Comparison of ENCODE assay signal across 8 mouse cellular contexts in genomic region chr11:116826550-116827504, GRCm38 (mm10). TPM values are rescaled to one million over a fixed set of nuclear protein-coding genes. Genes with fewer than 3 reads are reported as not detected.
DNase-seq lines count a peak whose midpoint lies in the region; ATAC-seq and TF ChIP-seq lines count a peak whose summit lies in the region.

No protein-coding gene starts in this region.

- peaks cover 12% of the 10 kb centered on the region for H3K4me1 ChIP-seq in kidney, adult 2 months (ENCODE audit: control insufficient read depth, insufficient read depth, low read length)
- peaks cover 58% of the 10 kb centered on the region for H3K4me1 ChIP-seq in embryonic facial prominence, embryonic 10.5 days
- peaks cover 28% of the 10 kb centered on the region for H3K4me1 ChIP-seq in intestine, embryonic 14.5 days (replicated peaks; ENCODE audit: control insufficient read depth, insufficient read depth, low read length)
- peaks cover 32% of the 10 kb centered on the region for H3K4me1 ChIP-seq in neural tube, embryonic 12.5 days

- TF ChIP-seq POLR2A in kidney, adult 2 months (IDR thresholded peaks at IDR 0.05; ENCODE audit: low read depth, low read length), result no peak

- no peaks in the 10 kb centered on the region for H3K27me3 ChIP-seq in kidney, adult 2 months (replicated peaks; ENCODE audit: control insufficient read depth, insufficient read depth, low read length)
- no peaks in the 10 kb centered on the region; the same call in 1 of the 2 replicates for H3K27me3 ChIP-seq in embryonic facial prominence, embryonic 10.5 days (replicated peaks; ENCODE audit: low read depth, poor library complexity, severe bottlenecking)
- no peaks in the 10 kb centered on the region for H3K27me3 ChIP-seq in intestine, embryonic 14.5 days (replicated peaks; ENCODE audit: control insufficient read depth, insufficient read depth, low read length)
- no peaks in the 10 kb centered on the region for H3K27me3 ChIP-seq in neural tube, embryonic 12.5 days (replicated peaks)

- WGBS in kidney, adult 2 months, result 66% methylated on average over 17 of the region's 17 CpGs
- WGBS in embryonic facial prominence, embryonic 10.5 days, result 18% methylated on average over 17 of the region's 17 CpGs
- WGBS in intestine, embryonic 14.5 days, result 36% methylated on average over 17 of the region's 17 CpGs
- WGBS in neural tube, embryonic 12.5 days, result 12% methylated on average over 17 of the region's 17 CpGs

- DNase-seq in kidney, adult 2 months, result no peak
- no peak for DNase-seq in kidney, adult 8-10 months
- DNase-seq in embryonic facial prominence, embryonic 10.5 days (ENCODE audit: low spot score), result no peak
- no peak for DNase-seq in intestine, embryonic 14.5 days (ENCODE audit: low spot score)
- DNase-seq in frontal cortex, adult 2 months (ENCODE audit: extremely low spot score in 1 of 2, low spot score in 1 of 2), result no peak
- no peak for DNase-seq in spleen, postnatal 36 days (ENCODE audit: low spot score in 2 of 2)
- DNase-seq in layer of hippocampus, postnatal 36 days, result no peak

- H3K4me2 ChIP-seq in intestine, embryonic 14.5 days (ENCODE audit: low read length), result peak overlapping the region; percentile 71
- peak overlapping the region; percentile 89 for H3K4me2 ChIP-seq in neural tube, embryonic 12.5 days (replicated peaks)

- no peak for TF ChIP-seq CTCF in kidney, adult 2 months (conservative IDR thresholded peaks at IDR 0.05; ENCODE audit: insufficient read depth, insufficient read length, low read depth, low read length)

- no peak for ATAC-seq in intestine, embryonic 14.5 days (replicated peaks; ENCODE audit: low FRiP score, low TSS enrichment, low read depth)
- ATAC-seq in neural tube, embryonic 12.5 days (ENCODE audit: low FRiP score, low read depth), result peak; percentile 56

- no peak overlapping the region for H3K27ac ChIP-seq in kidney, adult 2 months (ENCODE audit: insufficient read depth, low read depth, low read length)
- H3K27ac ChIP-seq in embryonic facial prominence, embryonic 10.5 days (replicated peaks), result peak overlapping the region; percentile 90
- peak overlapping the region; percentile 67 for H3K27ac ChIP-seq in intestine, embryonic 14.5 days (ENCODE audit: low read depth)
- H3K27ac ChIP-seq in neural tube, embryonic 12.5 days, result peak overlapping the region; percentile 65

- peak overlapping the region; percentile 62 for H3K4me3 ChIP-seq in kidney, adult 2 months (ENCODE audit: insufficient read depth, low read depth, low read length)
- H3K4me3 ChIP-seq in embryonic facial prominence, embryonic 10.5 days, result peak overlapping the region; percentile 86
- H3K4me3 ChIP-seq in intestine, embryonic 14.5 days (ENCODE audit: low read depth, low read length), result peak overlapping the region; percentile 58
- H3K4me3 ChIP-seq in neural tube, embryonic 12.5 days, result peak overlapping the region; percentile 82

- H3K9ac ChIP-seq in intestine, embryonic 14.5 days (ENCODE audit: low read length), result peak overlapping the region; percentile 68
- peak overlapping the region; percentile 93 for H3K9ac ChIP-seq in neural tube, embryonic 12.5 days

- no peaks in the 10 kb centered on the region for H3K36me3 ChIP-seq in kidney, adult 2 months (ENCODE audit: control insufficient read depth, insufficient read depth, low read length)
- H3K36me3 ChIP-seq in embryonic facial prominence, embryonic 10.5 days (replicated peaks), result peaks cover 12% of the 10 kb centered on the region
- no peaks in the 10 kb centered on the region for H3K36me3 ChIP-seq in intestine, embryonic 14.5 days (ENCODE audit: control insufficient read depth, insufficient read depth, low read length)
- H3K36me3 ChIP-seq in neural tube, embryonic 12.5 days, result peaks cover 7% of the 10 kb centered on the region; the same call in 1 of the 2 replicates

- H3K9me3 ChIP-seq in embryonic facial prominence, embryonic 10.5 days, result no peaks in the 10 kb centered on the region
- no peaks in the 10 kb centered on the region for H3K9me3 ChIP-seq in intestine, embryonic 14.5 days (ENCODE audit: control insufficient read depth, low read length)
- H3K9me3 ChIP-seq in neural tube, embryonic 12.5 days, result no peaks in the 10 kb centered on the region

RNA-seq across cellular contexts. Expression of gene Mxra7, which starts 1.0 kb away (rescaled TPM):
- 11.3 TPM in 2 replicates for polyA plus RNA-seq in kidney, adult 2 months (2012; rRNA removed)
- 18.1 and 23.2 TPM in 2 replicates for polyA plus RNA-seq in embryonic facial prominence, embryonic 10.5 days (2016; fragmentation: Nextera tagmentation; extraction: Ambion mirVana)
- polyA plus RNA-seq in intestine, embryonic 14.5 days (2014; fragmentation: Nextera tagmentation; extraction: Ambion mirVana), result 22.6 and 23.8 TPM in 2 replicates
- polyA plus RNA-seq in neural tube, embryonic 12.5 days (2016; fragmentation: Nextera tagmentation; extraction: Ambion mirVana), result 91.2 and 110 TPM in 2 replicates
- 13.1 and 16.8 TPM in 2 replicates for polyA plus RNA-seq in frontal cortex, adult 2 months (2012; rRNA removed)
- 10 to 100 TPM; 22.3 to 22.6 TPM for total RNA-seq in layer of hippocampus, postnatal 36 days (2021)

RNA-seq across cellular contexts. Expression of gene Mettl23, which starts 16.3 kb away (rescaled TPM):
- 26.8 and 32.8 TPM in 2 replicates for polyA plus RNA-seq in kidney, adult 2 months (2012; rRNA removed)
- polyA plus RNA-seq in embryonic facial prominence, embryonic 10.5 days (2016; fragmentation: Nextera tagmentation; extraction: Ambion mirVana), result 56.9 and 58.1 TPM in 2 replicates
- polyA plus RNA-seq in intestine, embryonic 14.5 days (2014; fragmentation: Nextera tagmentation; extraction: Ambion mirVana), result 70.3 and 81.4 TPM in 2 replicates
- 63.7 and 64.0 TPM in 2 replicates for polyA plus RNA-seq in neural tube, embryonic 12.5 days (2016; fragmentation: Nextera tagmentation; extraction: Ambion mirVana)
- 36.6 and 39.8 TPM in 2 replicates for polyA plus RNA-seq in frontal cortex, adult 2 months (2012; rRNA removed)
- 10 to 100 TPM; 30.3 to 30.4 TPM for total RNA-seq in layer of hippocampus, postnatal 36 days (2021)

RNA-seq across cellular contexts. Expression of gene Jmjd6, which starts 16.4 kb away (rescaled TPM):
- polyA plus RNA-seq in kidney, adult 2 months (2012; rRNA removed), result 19.6 and 20.9 TPM in 2 replicates
- 88.3 and 97.5 TPM in 2 replicates for polyA plus RNA-seq in embryonic facial prominence, embryonic 10.5 days (2016; fragmentation: Nextera tagmentation; extraction: Ambion mirVana)
- 82.8 and 85.3 TPM in 2 replicates for polyA plus RNA-seq in intestine, embryonic 14.5 days (2014; fragmentation: Nextera tagmentation; extraction: Ambion mirVana)
- 92.0 and 94.4 TPM in 2 replicates for polyA plus RNA-seq in neural tube, embryonic 12.5 days (2016; fragmentation: Nextera tagmentation; extraction: Ambion mirVana)
- 24.4 and 25.0 TPM in 2 replicates for polyA plus RNA-seq in frontal cortex, adult 2 months (2012; rRNA removed)
- total RNA-seq in layer of hippocampus, postnatal 36 days (2021), result 10 to 100 TPM; 35.0 to 44.9 TPM

RNA-seq across cellular contexts. Expression of gene Mfsd11, which starts 25.4 kb away (rescaled TPM):
- 44.9 and 48.5 TPM in 2 replicates for polyA plus RNA-seq in kidney, adult 2 months (2012; rRNA removed)
- 23.8 and 26.8 TPM in 2 replicates for polyA plus RNA-seq in embryonic facial prominence, embryonic 10.5 days (2016; fragmentation: Nextera tagmentation; extraction: Ambion mirVana)
- polyA plus RNA-seq in intestine, embryonic 14.5 days (2014; fragmentation: Nextera tagmentation; extraction: Ambion mirVana), result 29.1 and 32.6 TPM in 2 replicates
- polyA plus RNA-seq in neural tube, embryonic 12.5 days (2016; fragmentation: Nextera tagmentation; extraction: Ambion mirVana), result 48.2 and 49.3 TPM in 2 replicates
- polyA plus RNA-seq in frontal cortex, adult 2 months (2012; rRNA removed), result 37.9 and 41.2 TPM in 2 replicates
- 10 to 100 TPM; 38.7 to 51.4 TPM for total RNA-seq in layer of hippocampus, postnatal 36 days (2021)

RNA-seq across cellular contexts. Expression of gene Srsf2, which starts 26.1 kb away (rescaled TPM):
- polyA plus RNA-seq in kidney, adult 2 months (2012; rRNA removed), result 214 and 336 TPM in 2 replicates
- 890 and 902 TPM in 2 replicates for polyA plus RNA-seq in embryonic facial prominence, embryonic 10.5 days (2016; fragmentation: Nextera tagmentation; extraction: Ambion mirVana)
- 811 and 855 TPM in 2 replicates for polyA plus RNA-seq in intestine, embryonic 14.5 days (2014; fragmentation: Nextera tagmentation; extraction: Ambion mirVana)
- 791 and 816 TPM in 2 replicates for polyA plus RNA-seq in neural tube, embryonic 12.5 days (2016; fragmentation: Nextera tagmentation; extraction: Ambion mirVana)
- 324 and 333 TPM in 2 replicates for polyA plus RNA-seq in frontal cortex, adult 2 months (2012; rRNA removed)
- total RNA-seq in layer of hippocampus, postnatal 36 days (2021), result 100 to 1,000 TPM; 170 to 180 TPM
